Mouse (Mus musculus): ENCODE measurements around the gene Mrpl51. TPM values are rescaled to one million over a fixed set of nuclear protein-coding genes. Genes with fewer than 3 reads are reported as not detected.

Gene Mrpl51
- polyA plus RNA-seq (2015; fragmentation: Nextera tagmentation; extraction: Ambion mirVana) = 132 TPM in 2 replicates

GRCm38 (mm10) chr6:125191332-125192015 is at the start of gene Mrpl51, which contains the start of gene Ncapd2:
Gene Mrpl51 (plus strand): TSS chr6:125191801.
Gene Ncapd2 (minus strand): TSS chr6:125191701.
- Histone ChIP-seq H3K27ac (ENCODE audit: low read length) (peak within 1 kb of the TSS; percentile 100), H3K4me3 (ENCODE audit: low read depth, low read length) (peak within 1 kb of the TSS; percentile 77), H3K27me3 (ENCODE audit: control insufficient read depth, insufficient read depth, low read depth, low read length) (no peaks in the 10 kb centered on the region), H3K4me2 (ENCODE audit: low read length) (peak within 1 kb of the TSS; percentile 93), H3K36me3 (ENCODE audit: control insufficient read depth, insufficient read depth, low read length) (peaks cover 8% of the 10 kb centered on the region; the same call in 1 of the 2 replicates), H3K9ac (ENCODE audit: low read depth, low read length) (peak within 1 kb of the TSS; percentile 82), H3K4me1 (ENCODE audit: control insufficient read depth, insufficient read depth, low read length) (peaks cover 14% of the 10 kb centered on the region), H3K9me3 (replicated peaks; ENCODE audit: control insufficient read depth, low read length, poor library complexity, severe bottlenecking) (no peaks in the 10 kb centered on the region)
- ATAC-seq = peak; percentile 98
- under 1% methylated on average over 54 of the region's 54 CpGs for WGBS

- Histone ChIP-seq H3K9me3 (replicated peaks; ENCODE audit: control insufficient read depth, low read length, poor library complexity, severe bottlenecking) (no peaks in the 10 kb centered on the region), H3K9ac (ENCODE audit: low read depth, low read length) (no peak overlapping the region), H3K36me3 (ENCODE audit: control insufficient read depth, insufficient read depth, low read length) (peaks cover 30% of the 10 kb centered on the region), H3K27ac (ENCODE audit: low read length) (no peak overlapping the region), H3K27me3 (ENCODE audit: control insufficient read depth, insufficient read depth, low read depth, low read length) (no peaks in the 10 kb centered on the region), H3K4me3 (ENCODE audit: low read depth, low read length) (no peak overlapping the region), H3K4me1 (ENCODE audit: control insufficient read depth, insufficient read depth, low read length) (peaks cover 24% of the 10 kb centered on the region), H3K4me2 (ENCODE audit: low read length) (no peak overlapping the region)
- 95% methylated on average over 8 of the region's 8 CpGs for WGBS
- ATAC-seq = no peak
Measured at GRCm38 (mm10) chr6:125142436-125142835, 49.2 kb upstream of the Mrpl51 start.

- Histone ChIP-seq H3K9ac (ENCODE audit: low read depth, low read length) (no peak overlapping the region), H3K4me3 (ENCODE audit: low read depth, low read length) (no peak overlapping the region), H3K4me2 (ENCODE audit: low read length) (no peak overlapping the region), H3K36me3 (ENCODE audit: control insufficient read depth, insufficient read depth, low read length) (peaks cover 26% of the 10 kb centered on the region), H3K27ac (ENCODE audit: low read length) (no peak overlapping the region), H3K27me3 (ENCODE audit: control insufficient read depth, insufficient read depth, low read depth, low read length) (no peaks in the 10 kb centered on the region), H3K9me3 (replicated peaks; ENCODE audit: control insufficient read depth, low read length, poor library complexity, severe bottlenecking) (no peaks in the 10 kb centered on the region), H3K4me1 (ENCODE audit: control insufficient read depth, insufficient read depth, low read length) (peaks cover 31% of the 10 kb centered on the region)
- 86% methylated on average over 3 of the region's 3 CpGs for WGBS
- no peak for ATAC-seq
Measured at GRCm38 (mm10) chr6:125143128-125143527, 48.5 kb upstream of the Mrpl51 start.

- Histone ChIP-seq H3K4me1 (ENCODE audit: control insufficient read depth, insufficient read depth, low read length) (peaks cover 38% of the 10 kb centered on the region), H3K9me3 (replicated peaks; ENCODE audit: control insufficient read depth, low read length, poor library complexity, severe bottlenecking) (no peaks in the 10 kb centered on the region), H3K4me2 (ENCODE audit: low read length) (no peak overlapping the region), H3K27ac (ENCODE audit: low read length) (no peak overlapping the region), H3K9ac (ENCODE audit: low read depth, low read length) (no peak overlapping the region), H3K4me3 (ENCODE audit: low read depth, low read length) (no peak overlapping the region), H3K27me3 (ENCODE audit: control insufficient read depth, insufficient read depth, low read depth, low read length) (no peaks in the 10 kb centered on the region), H3K36me3 (ENCODE audit: control insufficient read depth, insufficient read depth, low read length) (peaks cover 24% of the 10 kb centered on the region)
- ATAC-seq = no peak
- 85% methylated on average over 9 of the region's 9 CpGs for WGBS
Measured at GRCm38 (mm10) chr6:125143904-125144303, 47.7 kb upstream of the Mrpl51 start.

- no peaks in the 10 kb centered on the region for H3K9me3 ChIP-seq (replicated peaks; ENCODE audit: control insufficient read depth, low read length, poor library complexity, severe bottlenecking)
- ATAC-seq = peak; percentile 94
- 0% methylated on average over 15 of the region's 16 CpGs for whole genome bisulfite sequencing
- peaks cover 38% of the 10 kb centered on the region for H3K4me1 ChIP-seq (ENCODE audit: control insufficient read depth, insufficient read depth, low read length)
- H3K4me3 ChIP-seq (ENCODE audit: low read depth, low read length) = peak within 1 kb of the TSS; percentile 62
- H3K4me2 ChIP-seq (ENCODE audit: low read length) = peak within 1 kb of the TSS; percentile 98
- peaks cover 20% of the 10 kb centered on the region for H3K36me3 ChIP-seq (ENCODE audit: control insufficient read depth, insufficient read depth, low read length)
- H3K27ac ChIP-seq (ENCODE audit: low read length) = peak within 1 kb of the TSS; percentile 90
- H3K9ac ChIP-seq (ENCODE audit: low read depth, low read length) = peak within 1 kb of the TSS; percentile 92
- no peaks in the 10 kb centered on the region for H3K27me3 ChIP-seq (ENCODE audit: control insufficient read depth, insufficient read depth, low read depth, low read length)
Measured at GRCm38 (mm10) chr6:125145001-125145400, 46.6 kb upstream of the Mrpl51 start, which contains the start of gene Iffo1. Gene Iffo1 (plus strand): TSS chr6:125145241.

GRCm38 (mm10) chr6:125145479-125145951 is 46.1 kb upstream of the Mrpl51 start:
- peak; percentile 78 for ATAC-seq
- H3K27ac ChIP-seq (ENCODE audit: low read length) = peak overlapping the region; percentile 90
- peak overlapping the region; percentile 62 for H3K4me3 ChIP-seq (ENCODE audit: low read depth, low read length)
- peaks cover 15% of the 10 kb centered on the region; the same call in 1 of the 2 replicates for H3K36me3 ChIP-seq (ENCODE audit: control insufficient read depth, insufficient read depth, low read length)
- H3K9me3 ChIP-seq (replicated peaks; ENCODE audit: control insufficient read depth, low read length, poor library complexity, severe bottlenecking) = no peaks in the 10 kb centered on the region
- no peaks in the 10 kb centered on the region for H3K27me3 ChIP-seq (ENCODE audit: control insufficient read depth, insufficient read depth, low read depth, low read length)
- 0% methylated on average over 35 of the region's 35 CpGs for WGBS
- peaks cover 38% of the 10 kb centered on the region for H3K4me1 ChIP-seq (ENCODE audit: control insufficient read depth, insufficient read depth, low read length)
- H3K4me2 ChIP-seq (ENCODE audit: low read length) = peak overlapping the region; percentile 98
- H3K9ac ChIP-seq (ENCODE audit: low read depth, low read length) = peak overlapping the region; percentile 92

GRCm38 (mm10) chr6:125146148-125146547 is 45.5 kb upstream of the Mrpl51 start:
- Histone ChIP-seq H3K4me1 (ENCODE audit: control insufficient read depth, insufficient read depth, low read length) (peaks cover 38% of the 10 kb centered on the region), H3K36me3 (ENCODE audit: control insufficient read depth, insufficient read depth, low read length) (peaks cover 13% of the 10 kb centered on the region; the same call in 1 of the 2 replicates), H3K4me2 (ENCODE audit: low read length) (peak overlapping the region; percentile 98), H3K9ac (ENCODE audit: low read depth, low read length) (peak overlapping the region; percentile 92), H3K27ac (ENCODE audit: low read length) (no peak overlapping the region; the same call in 1 of the 2 replicates), H3K9me3 (replicated peaks; ENCODE audit: control insufficient read depth, low read length, poor library complexity, severe bottlenecking) (no peaks in the 10 kb centered on the region), H3K4me3 (ENCODE audit: low read depth, low read length) (peak overlapping the region; percentile 62), H3K27me3 (ENCODE audit: control insufficient read depth, insufficient read depth, low read depth, low read length) (no peaks in the 10 kb centered on the region)
- 45% methylated on average over 7 of the region's 7 CpGs for WGBS
- no peak for ATAC-seq

- H3K4me1 ChIP-seq (ENCODE audit: control insufficient read depth, insufficient read depth, low read length) = peaks cover 38% of the 10 kb centered on the region
- peaks cover 12% of the 10 kb centered on the region; the same call in 1 of the 2 replicates for H3K36me3 ChIP-seq (ENCODE audit: control insufficient read depth, insufficient read depth, low read length)
- 77% methylated on average over 4 of the region's 4 CpGs for WGBS
- no peak for ATAC-seq
- H3K9ac ChIP-seq (ENCODE audit: low read depth, low read length) = peak overlapping the region; percentile 92
- peak overlapping the region; percentile 98 for H3K4me2 ChIP-seq (ENCODE audit: low read length)
- H3K9me3 ChIP-seq (replicated peaks; ENCODE audit: control insufficient read depth, low read length, poor library complexity, severe bottlenecking) = no peaks in the 10 kb centered on the region
- H3K27ac ChIP-seq (ENCODE audit: low read length) = no peak overlapping the region
- H3K27me3 ChIP-seq (ENCODE audit: control insufficient read depth, insufficient read depth, low read depth, low read length) = no peaks in the 10 kb centered on the region
- peak overlapping the region; percentile 1; the same call in 1 of the 2 replicates for H3K4me3 ChIP-seq (ENCODE audit: low read depth, low read length)
Measured at GRCm38 (mm10) chr6:125146797-125147196, 44.8 kb upstream of the Mrpl51 start.

- Histone ChIP-seq H3K27ac (ENCODE audit: low read length) (no peak overlapping the region), H3K36me3 (ENCODE audit: control insufficient read depth, insufficient read depth, low read length) (peaks cover 11% of the 10 kb centered on the region; the same call in 1 of the 2 replicates), H3K27me3 (ENCODE audit: control insufficient read depth, insufficient read depth, low read depth, low read length) (no peaks in the 10 kb centered on the region), H3K9ac (ENCODE audit: low read depth, low read length) (peak overlapping the region; percentile 92), H3K9me3 (replicated peaks; ENCODE audit: control insufficient read depth, low read length, poor library complexity, severe bottlenecking) (no peaks in the 10 kb centered on the region), H3K4me2 (ENCODE audit: low read length) (peak overlapping the region; percentile 98), H3K4me1 (ENCODE audit: control insufficient read depth, insufficient read depth, low read length) (peaks cover 38% of the 10 kb centered on the region), H3K4me3 (ENCODE audit: low read depth, low read length) (peak overlapping the region; percentile 7; the same call in 1 of the 2 replicates)
- WGBS = 61% methylated on average over 10 of the region's 10 CpGs
- no peak for ATAC-seq
Measured at GRCm38 (mm10) chr6:125147329-125147728, 44.3 kb upstream of the Mrpl51 start.
